Mouse (Mus musculus) liver, adult 2 months (tissue): ENCODE results near the gene Wdr70.

ENCODE experiments used
- CTCF ChIP-seq: fragments of 200-500 bp; IDR thresholded peaks from 2 replicates; pipeline ENCODE4 v1.5.1; 2011; ENCODE audit warnings: low read depth, low read length, control low read depth
- POLR2A ChIP-seq: fragments of 200-500 bp; IDR thresholded peaks from 2 replicates; pipeline ENCODE4 v1.6.1; 2011; ENCODE audit warnings: low read length, control low read depth; ENCODE audit not compliant: insufficient read depth; ENCODE audit errors: extremely low read depth

- TF ChIP-seq CTCF (no peak), POLR2A (no peak)
These were observed 235.7 kb downstream of the Wdr70 start for GRCm38 (mm10) chr15:7863328-7863727.
